Mouse (Mus musculus): Measurements from ENCODE around the gene Prss23. TPM values are rescaled to one million over a fixed set of nuclear protein-coding genes. Genes with fewer than 3 reads are reported as not detected.

Prss23 gene
- 24.1 and 26.4 TPM in 2 replicates for polyA plus RNA-seq (2016; fragmentation: Nextera tagmentation; extraction: Ambion mirVana)

- no peak within 1 kb of the TSS for H3K27ac ChIP-seq (replicated peaks)
- no peaks in the 10 kb centered on the region for H3K27me3 ChIP-seq (ENCODE audit: low read depth, poor library complexity, severe bottlenecking)
- no peak for DNase-seq (ENCODE audit: low spot score)
- WGBS = 75% methylated on average over 16 of the region's 16 CpGs
- H3K36me3 ChIP-seq = no peaks in the 10 kb centered on the region
- H3K9me3 ChIP-seq (replicated peaks) = no peaks in the 10 kb centered on the region
- no peak within 1 kb of the TSS for H3K4me3 ChIP-seq
- peaks cover 4% of the 10 kb centered on the region; the same call in 1 of the 2 replicates for H3K4me1 ChIP-seq
Measured at GRCm38 (mm10) chr7:89526731-89527429, at the start of gene Prss23. Gene Prss23 (minus strand): TSS chr7:89527187.

- Histone ChIP-seq H3K36me3 (no peaks in the 10 kb centered on the region), H3K27me3 (ENCODE audit: low read depth, poor library complexity, severe bottlenecking) (no peaks in the 10 kb centered on the region), H3K4me1 (peaks cover 17% of the 10 kb centered on the region), H3K4me3 (no peak overlapping the region), H3K9me3 (replicated peaks) (no peaks in the 10 kb centered on the region), H3K27ac (replicated peaks) (no peak overlapping the region)
- DNase-seq (ENCODE audit: low spot score) = no peak
- WGBS = 98% methylated on average over 3 of the region's 3 CpGs
Measured at GRCm38 (mm10) chr7:89576127-89576526, 49.1 kb upstream of the Prss23 start.

- no peaks in the 10 kb centered on the region for H3K36me3 ChIP-seq
- DNase-seq (ENCODE audit: low spot score) = no peak
- no peaks in the 10 kb centered on the region for H3K27me3 ChIP-seq (ENCODE audit: low read depth, poor library complexity, severe bottlenecking)
- no peak overlapping the region for H3K27ac ChIP-seq (replicated peaks)
- no peak overlapping the region for H3K4me3 ChIP-seq
- H3K9me3 ChIP-seq (replicated peaks) = no peaks in the 10 kb centered on the region
- no peaks in the 10 kb centered on the region for H3K4me1 ChIP-seq
- WGBS = 97% methylated on average over 2 of the region's 2 CpGs
Measured at GRCm38 (mm10) chr7:89564569-89564968, 37.6 kb upstream of the Prss23 start.

- 93% methylated on average over 2 of the region's 2 CpGs for WGBS
- Histone ChIP-seq H3K36me3 (no peaks in the 10 kb centered on the region), H3K27me3 (ENCODE audit: low read depth, poor library complexity, severe bottlenecking) (no peaks in the 10 kb centered on the region), H3K27ac (replicated peaks) (no peak overlapping the region), H3K9me3 (replicated peaks) (no peaks in the 10 kb centered on the region), H3K4me1 (no peaks in the 10 kb centered on the region), H3K4me3 (no peak overlapping the region)
- no peak for DNase-seq (ENCODE audit: low spot score)
Measured at GRCm38 (mm10) chr7:89563501-89563900, 36.5 kb upstream of the Prss23 start.

- 83% methylated on average over 2 of the region's 2 CpGs for WGBS
- DNase-seq (ENCODE audit: low spot score) = no peak
- H3K27ac ChIP-seq (replicated peaks) = no peak overlapping the region
- H3K4me1 ChIP-seq = no peaks in the 10 kb centered on the region
- no peaks in the 10 kb centered on the region for H3K9me3 ChIP-seq (replicated peaks)
- H3K27me3 ChIP-seq (ENCODE audit: low read depth, poor library complexity, severe bottlenecking) = no peaks in the 10 kb centered on the region
- no peaks in the 10 kb centered on the region for H3K36me3 ChIP-seq
- H3K4me3 ChIP-seq = no peak overlapping the region
Measured at GRCm38 (mm10) chr7:89562140-89562539, 35.2 kb upstream of the Prss23 start.

- WGBS = 76% methylated on average over 3 of the region's 3 CpGs
- Histone ChIP-seq H3K4me1 (no peaks in the 10 kb centered on the region), H3K4me3 (no peak overlapping the region), H3K27ac (replicated peaks) (no peak overlapping the region), H3K27me3 (ENCODE audit: low read depth, poor library complexity, severe bottlenecking) (no peaks in the 10 kb centered on the region), H3K9me3 (replicated peaks) (no peaks in the 10 kb centered on the region), H3K36me3 (no peaks in the 10 kb centered on the region)
- no peak for DNase-seq (ENCODE audit: low spot score)
Measured at GRCm38 (mm10) chr7:89560939-89561338, 34.0 kb upstream of the Prss23 start.

GRCm38 (mm10) chr7:89559633-89560032 lies 32.6 kb upstream of the Prss23 start:
- no peak for DNase-seq (ENCODE audit: low spot score)
- no peaks in the 10 kb centered on the region for H3K9me3 ChIP-seq (replicated peaks)
- no peaks in the 10 kb centered on the region for H3K36me3 ChIP-seq
- H3K4me1 ChIP-seq = peaks cover 6% of the 10 kb centered on the region
- no peak overlapping the region for H3K27ac ChIP-seq (replicated peaks)
- no peaks in the 10 kb centered on the region for H3K27me3 ChIP-seq (ENCODE audit: low read depth, poor library complexity, severe bottlenecking)
- 86% methylated on average over 4 of the region's 4 CpGs for WGBS
- no peak overlapping the region for H3K4me3 ChIP-seq

- no peak for DNase-seq (ENCODE audit: low spot score)
- WGBS = 82% methylated on average over 4 of the region's 4 CpGs
- no peak overlapping the region for H3K4me3 ChIP-seq
- peaks cover 6% of the 10 kb centered on the region for H3K4me1 ChIP-seq
- H3K27ac ChIP-seq (replicated peaks) = no peak overlapping the region
- no peaks in the 10 kb centered on the region for H3K27me3 ChIP-seq (ENCODE audit: low read depth, poor library complexity, severe bottlenecking)
- H3K36me3 ChIP-seq = no peaks in the 10 kb centered on the region
- no peaks in the 10 kb centered on the region for H3K9me3 ChIP-seq (replicated peaks)
Measured at GRCm38 (mm10) chr7:89559105-89559504, 32.1 kb upstream of the Prss23 start.

- Histone ChIP-seq H3K27ac (replicated peaks) (no peak overlapping the region), H3K4me3 (no peak overlapping the region), H3K36me3 (no peaks in the 10 kb centered on the region), H3K4me1 (peaks cover 8% of the 10 kb centered on the region), H3K9me3 (replicated peaks) (no peaks in the 10 kb centered on the region), H3K27me3 (ENCODE audit: low read depth, poor library complexity, severe bottlenecking) (no peaks in the 10 kb centered on the region)
- WGBS = 83% methylated on average over 11 of the region's 11 CpGs
- no peak for DNase-seq (ENCODE audit: low spot score)
Measured at GRCm38 (mm10) chr7:89558446-89559039, 31.6 kb upstream of the Prss23 start.

- H3K36me3 ChIP-seq = no peaks in the 10 kb centered on the region
- DNase-seq (ENCODE audit: low spot score) = no peak
- no peaks in the 10 kb centered on the region for H3K27me3 ChIP-seq (ENCODE audit: low read depth, poor library complexity, severe bottlenecking)
- H3K9me3 ChIP-seq (replicated peaks) = no peaks in the 10 kb centered on the region
- peaks cover 9% of the 10 kb centered on the region for H3K4me1 ChIP-seq
- WGBS = 94% methylated on average over 5 of the region's 5 CpGs
- H3K4me3 ChIP-seq = no peak overlapping the region
- H3K27ac ChIP-seq (replicated peaks) = no peak overlapping the region
Measured at GRCm38 (mm10) chr7:89557056-89557455, 30.1 kb upstream of the Prss23 start.

- WGBS = 79% methylated on average over 4 of the region's 4 CpGs
- Histone ChIP-seq H3K4me1 (peaks cover 9% of the 10 kb centered on the region), H3K9me3 (replicated peaks) (no peaks in the 10 kb centered on the region), H3K27me3 (ENCODE audit: low read depth, poor library complexity, severe bottlenecking) (no peaks in the 10 kb centered on the region), H3K27ac (replicated peaks) (no peak overlapping the region), H3K4me3 (no peak overlapping the region), H3K36me3 (no peaks in the 10 kb centered on the region)
- no peak for DNase-seq (ENCODE audit: low spot score)
Measured at GRCm38 (mm10) chr7:89556652-89557051, 29.7 kb upstream of the Prss23 start.

GRCm38 (mm10) chr7:89555170-89555569 lies 28.2 kb upstream of the Prss23 start:
- H3K27ac ChIP-seq (replicated peaks) = no peak overlapping the region
- H3K9me3 ChIP-seq (replicated peaks) = no peaks in the 10 kb centered on the region
- DNase-seq (ENCODE audit: low spot score) = peak; percentile 19
- no peak overlapping the region for H3K4me3 ChIP-seq
- H3K36me3 ChIP-seq = no peaks in the 10 kb centered on the region
- peaks cover 9% of the 10 kb centered on the region for H3K4me1 ChIP-seq
- no peaks in the 10 kb centered on the region for H3K27me3 ChIP-seq (ENCODE audit: low read depth, poor library complexity, severe bottlenecking)
- WGBS = 60% methylated on average over 4 of the region's 4 CpGs

- H3K27ac ChIP-seq (replicated peaks) = no peak overlapping the region
- H3K36me3 ChIP-seq = no peaks in the 10 kb centered on the region
- 78% methylated on average over 1 of the region's 1 CpGs for WGBS
- no peak for DNase-seq (ENCODE audit: low spot score)
- H3K9me3 ChIP-seq (replicated peaks) = no peaks in the 10 kb centered on the region
- H3K4me3 ChIP-seq = no peak overlapping the region
- peaks cover 9% of the 10 kb centered on the region for H3K4me1 ChIP-seq
- H3K27me3 ChIP-seq (ENCODE audit: low read depth, poor library complexity, severe bottlenecking) = no peaks in the 10 kb centered on the region
Measured at GRCm38 (mm10) chr7:89554068-89554467, 27.1 kb upstream of the Prss23 start.
